10 mouse cellular contexts compared by ENCODE assay signal in the genomic region with DNA sequence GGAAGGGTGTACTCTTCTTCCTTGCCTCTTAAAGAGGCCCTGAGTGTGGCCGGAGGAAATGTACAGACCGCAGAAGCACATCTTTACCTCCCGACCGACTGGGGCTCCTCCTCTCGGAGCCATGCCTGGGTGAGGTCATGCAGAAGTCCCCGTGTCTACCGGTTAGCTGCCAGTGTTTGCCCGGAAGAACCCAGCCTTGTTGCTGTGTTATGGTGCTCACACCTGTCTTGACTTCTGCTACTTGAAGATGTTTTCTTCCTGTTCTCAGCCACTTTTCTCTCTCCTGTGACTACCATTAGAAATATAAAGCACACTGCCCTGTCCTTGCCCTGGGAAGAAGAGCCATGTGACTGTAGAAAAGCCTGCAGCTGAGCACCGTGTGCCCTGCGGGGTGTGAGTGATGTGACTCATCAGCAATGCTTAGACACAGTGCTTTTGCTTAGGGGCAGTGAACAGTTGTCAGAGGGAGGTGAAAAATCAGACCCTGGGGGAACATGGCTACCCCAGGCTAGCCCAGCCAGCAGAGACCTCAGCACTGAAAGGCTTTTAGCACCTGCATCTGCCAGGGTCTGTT.
DNase-seq lines count a peak whose midpoint lies in the region; ATAC-seq and TF ChIP-seq lines count a peak whose summit lies in the region.
"Had no signal": no experiment of that assay in that cellular context is flagged by ENCODE, and none has a peak within 500 bp of the region (broad histone marks: within the 10 kb centered on the region; RNA-seq: fewer than 3 reads in every experiment).

No protein-coding gene starts in this region.

- no peak overlapping the region for H3K27ac ChIP-seq in heart, embryonic 10.5 days
- H3K27ac ChIP-seq in forebrain, postnatal 0 days (ENCODE audit: low read depth, low read length): peak overlapping the region; percentile 50
- H3K27ac ChIP-seq: embryonic facial prominence, embryonic 10.5 days; liver, embryonic 12.5 days had no signal

- H3K36me3 ChIP-seq in heart, embryonic 10.5 days: peaks cover 97% of the 10 kb centered on the region
- H3K36me3 ChIP-seq in forebrain, postnatal 0 days (ENCODE audit: insufficient read depth): peaks cover 90% of the 10 kb centered on the region

- H3K27me3 ChIP-seq in heart, embryonic 10.5 days (ENCODE audit: insufficient read depth, poor library complexity, severe bottlenecking): no peaks in the 10 kb centered on the region
- H3K27me3 ChIP-seq in forebrain, postnatal 0 days (ENCODE audit: insufficient read depth, low read length): no peaks in the 10 kb centered on the region
- H3K27me3 ChIP-seq: liver, embryonic 12.5 days had no signal

- 85% methylated on average over 10 of the region's 10 CpGs for WGBS in heart, embryonic 10.5 days
- WGBS in forebrain, postnatal 0 days: 78% methylated on average over 10 of the region's 10 CpGs

- no peak for TF ChIP-seq CTCF in forebrain, postnatal 0 days (IDR thresholded peaks at IDR 0.05; ENCODE audit: low read depth)

- H3K9me3 ChIP-seq in heart, embryonic 10.5 days: no peaks in the 10 kb centered on the region
- no peaks in the 10 kb centered on the region for H3K9me3 ChIP-seq in forebrain, postnatal 0 days (ENCODE audit: low read length)
- H3K9me3 ChIP-seq: embryonic facial prominence, embryonic 10.5 days; liver, embryonic 12.5 days had no signal

- intact Hi-C loops in heart, postnatal 10 days (cut with DNase I): no loop called here
- intact Hi-C loops in left cerebral cortex, postnatal 36 days (cut with DNase I): no loop called here

- no peak overlapping the region for H3K9ac ChIP-seq in forebrain, postnatal 0 days
- H3K9ac ChIP-seq: liver, embryonic 12.5 days had no signal

- peak; percentile 25 to 35 for DNase-seq in heart, postnatal 10 days
- DNase-seq in heart, embryonic 10.5 days (ENCODE audit: low spot score): no peak
- DNase-seq in MN1 (ENCODE audit: low spot score): peak; percentile 16
- DNase-seq in adrenal gland, postnatal 25 days: peak; percentile 22
- DNase-seq in forebrain, postnatal 0 days: no peak
- no peak for DNase-seq in frontal cortex, adult 2 months (ENCODE audit: extremely low spot score in 1 of 2, low spot score in 1 of 2)
- DNase-seq in left cerebral cortex, postnatal 36 days (ENCODE audit: low spot score in 2 of 2): no peak
- DNase-seq: lung, postnatal 36 days had no signal

- H3K4me3 ChIP-seq in heart, embryonic 10.5 days: no peak overlapping the region
- no peak overlapping the region for H3K4me3 ChIP-seq in forebrain, postnatal 0 days (ENCODE audit: low read depth, low read length)
- H3K4me3 ChIP-seq: embryonic facial prominence, embryonic 10.5 days; liver, embryonic 12.5 days had no signal

- H3K4me1 ChIP-seq in heart, embryonic 10.5 days: peaks cover 20% of the 10 kb centered on the region
- no peaks in the 10 kb centered on the region for H3K4me1 ChIP-seq in forebrain, postnatal 0 days (ENCODE audit: insufficient read depth)
- H3K4me1 ChIP-seq: liver, embryonic 12.5 days had no signal

- no peak for ATAC-seq in forebrain, postnatal 0 days
- ATAC-seq: liver, embryonic 12.5 days had no signal

- H3K4me2 ChIP-seq in forebrain, postnatal 0 days (ENCODE audit: low read depth): no peak overlapping the region
- H3K4me2 ChIP-seq: liver, embryonic 12.5 days had no signal

Comparison
In these comparisons a context has a peak if more than half of its experiments do, and no peak if none do; other contexts are left out.
1. DNase-seq: peak in heart, postnatal 10 days (2 of 2), MN1 (single experiment) and adrenal gland, postnatal 25 days (single experiment); none in heart, embryonic 10.5 days (single experiment), forebrain, postnatal 0 days (single experiment), frontal cortex, adult 2 months (0 of 2) and left cerebral cortex, postnatal 36 days (0 of 2).